Mouse (Mus musculus): ENCODE data around the gene Nuak2. TPM values are rescaled to one million over a fixed set of nuclear protein-coding genes. Genes with fewer than 3 reads are reported as not detected.
A peak's percentile ranks its signal among the peaks of the same experiment; 100 is the strongest.

Gene Nuak2
- total RNA-seq, 4 experiments from 2014 or later: 3.8 to 11.9 (median 5.2) TPM

DNA sequence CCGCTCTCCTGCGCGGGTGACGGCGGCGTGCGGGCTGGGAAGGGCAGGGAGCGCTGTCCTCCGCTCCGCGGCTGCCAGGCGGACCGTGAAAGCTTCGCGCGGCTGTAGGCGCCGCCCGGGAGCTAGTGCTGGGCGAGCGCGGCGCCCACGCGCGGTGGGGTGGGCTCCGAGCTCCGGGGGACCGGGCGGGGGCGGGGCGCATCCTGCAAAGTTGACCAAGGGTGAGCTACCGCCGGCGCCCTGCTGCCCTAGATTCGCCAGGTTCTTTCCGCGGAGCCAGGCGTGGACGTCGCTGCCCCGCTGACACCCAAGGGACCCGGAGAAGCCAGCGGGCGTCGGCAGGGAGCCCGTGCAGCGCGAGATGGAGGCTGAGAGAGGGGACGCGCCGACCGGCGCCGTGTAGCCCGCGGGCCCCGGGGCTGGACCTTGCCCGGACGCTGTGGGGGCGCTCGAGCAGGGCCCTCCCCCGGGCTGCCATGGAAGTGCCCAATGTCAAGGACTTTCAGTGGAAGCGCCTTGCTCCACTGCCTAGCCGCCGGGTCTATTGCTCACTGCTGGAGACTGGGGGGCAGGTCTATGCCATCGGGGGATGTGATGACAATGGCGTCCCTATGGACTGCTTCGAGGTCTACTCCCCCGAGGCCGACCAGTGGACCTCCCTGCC is 17.0 kb upstream of the Nuak2 start:
- no peak for DNase-seq

DNA sequence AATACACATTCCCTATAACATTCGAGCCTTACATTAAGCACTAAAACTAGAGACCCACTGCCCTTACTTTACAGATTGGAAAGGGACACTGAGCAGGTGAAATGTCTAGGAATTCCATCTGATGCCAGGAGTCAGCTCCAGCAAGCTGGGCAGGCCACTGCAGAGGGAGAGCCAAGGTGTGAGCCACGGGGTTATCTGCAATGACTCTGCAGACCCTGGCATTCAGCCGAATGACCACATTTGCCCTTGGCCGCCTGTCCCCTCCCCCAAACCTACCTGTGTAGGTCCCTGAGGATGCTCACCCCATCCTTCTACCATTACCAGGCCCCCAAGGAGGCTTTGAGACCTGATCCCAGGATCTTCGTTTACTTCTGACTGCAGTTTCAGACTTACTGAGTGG is 16.2 kb upstream of the Nuak2 start:
- no peak for DNase-seq

DNA sequence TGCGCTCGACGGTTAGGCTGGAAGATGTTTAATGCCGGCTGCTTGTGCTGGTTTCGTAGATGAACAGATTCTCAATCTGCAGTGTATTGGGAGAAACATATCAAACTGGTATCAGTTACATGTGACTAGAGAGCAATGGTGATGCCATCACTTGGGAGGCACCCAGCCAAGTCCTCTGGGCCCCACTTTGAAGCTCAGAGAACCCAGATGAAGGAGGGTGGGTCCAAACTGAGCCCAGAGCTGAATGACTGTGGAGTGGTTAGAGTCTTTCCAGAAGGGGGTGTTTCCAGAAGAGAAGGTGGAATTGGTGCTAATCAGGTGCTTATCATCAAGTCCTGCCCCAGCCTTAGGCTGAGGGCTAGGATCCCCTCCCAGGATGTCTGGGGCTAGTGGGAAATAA is 14.7 kb upstream of the Nuak2 start:
- no peak for DNase-seq

DNA sequence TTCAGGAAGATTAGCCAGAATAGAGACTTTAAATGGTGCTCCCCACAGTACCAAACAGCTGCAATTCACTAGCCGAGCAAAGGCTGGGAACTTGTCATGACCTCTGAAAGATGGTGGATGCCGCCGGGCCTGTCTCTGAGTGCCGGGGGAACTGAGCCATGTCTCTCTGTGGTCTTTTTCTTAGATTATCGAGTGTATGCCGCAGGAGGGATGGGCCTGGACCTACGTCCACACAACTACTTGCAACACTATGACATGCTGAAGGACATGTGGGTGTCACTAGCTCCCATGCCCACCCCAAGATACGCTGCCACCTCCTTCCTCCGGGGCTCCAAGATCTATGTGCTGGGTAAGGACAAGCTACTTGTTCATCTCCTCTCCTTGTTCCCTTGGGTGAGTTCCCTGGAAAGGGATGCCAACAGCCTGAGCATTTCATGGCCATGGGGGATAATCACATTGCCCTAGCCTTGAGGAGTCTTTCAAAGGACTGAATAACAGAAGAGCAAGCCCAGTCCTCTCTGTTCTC is 13.5 kb upstream of the Nuak2 start:
- DNase-seq: peak; percentile 67

DNA sequence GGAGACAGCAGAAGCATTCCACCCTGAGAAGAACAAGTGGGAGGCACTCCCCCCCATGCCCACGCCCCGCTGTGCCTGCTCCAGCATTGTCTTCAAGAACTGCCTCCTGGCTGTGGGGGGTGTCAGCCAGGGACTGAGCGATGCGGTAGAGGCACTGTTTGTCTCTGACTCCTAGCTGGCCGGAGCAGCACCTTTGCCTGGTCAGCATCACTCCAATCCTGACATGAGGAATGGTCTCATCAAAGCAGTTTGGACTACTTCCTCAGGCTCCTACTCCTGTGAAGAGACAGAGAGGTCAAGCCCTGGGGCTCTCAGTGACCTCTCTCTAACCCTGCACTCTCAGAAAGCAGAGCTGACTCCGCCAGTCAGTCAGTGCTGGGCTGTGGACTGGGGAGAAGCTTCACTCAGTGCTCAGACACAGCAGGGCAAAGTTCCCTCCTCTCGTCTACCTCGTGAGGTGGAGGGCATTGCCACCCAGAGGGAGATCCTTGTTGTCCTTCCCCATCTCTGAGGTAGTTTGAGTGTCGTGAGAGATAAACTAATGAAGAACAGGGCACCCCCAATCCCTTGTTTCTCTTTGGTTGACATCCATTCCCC is 11.2 kb upstream of the Nuak2 start:
- DNase-seq: no peak

- no peak for DNase-seq
Measured at GRCm38 (mm10) chr1:132306160-132306559, 9.8 kb upstream of the Nuak2 start.

- no peak for DNase-seq
Measured at GRCm38 (mm10) chr1:132306808-132307207, 9.1 kb upstream of the Nuak2 start.

DNA sequence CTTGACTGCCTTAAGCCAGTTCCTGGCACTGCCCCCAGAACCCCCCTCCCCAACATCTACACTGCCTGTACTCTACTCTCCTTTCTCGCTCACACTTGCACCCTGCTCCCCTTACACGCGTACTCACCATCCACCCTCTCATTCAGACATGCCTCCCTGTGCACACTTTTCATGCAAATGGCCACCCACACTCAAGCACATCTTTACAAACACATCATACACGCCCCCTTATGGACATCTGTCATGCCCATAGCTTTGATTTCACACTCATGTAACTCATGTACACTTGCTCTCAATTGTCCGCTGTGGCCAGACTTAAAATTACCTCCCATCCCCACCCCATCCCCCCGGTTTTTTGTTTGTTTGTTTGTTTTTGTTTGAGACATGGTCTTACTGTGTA is 8.0 kb upstream of the Nuak2 start:
- DNase-seq: no peak

DNA sequence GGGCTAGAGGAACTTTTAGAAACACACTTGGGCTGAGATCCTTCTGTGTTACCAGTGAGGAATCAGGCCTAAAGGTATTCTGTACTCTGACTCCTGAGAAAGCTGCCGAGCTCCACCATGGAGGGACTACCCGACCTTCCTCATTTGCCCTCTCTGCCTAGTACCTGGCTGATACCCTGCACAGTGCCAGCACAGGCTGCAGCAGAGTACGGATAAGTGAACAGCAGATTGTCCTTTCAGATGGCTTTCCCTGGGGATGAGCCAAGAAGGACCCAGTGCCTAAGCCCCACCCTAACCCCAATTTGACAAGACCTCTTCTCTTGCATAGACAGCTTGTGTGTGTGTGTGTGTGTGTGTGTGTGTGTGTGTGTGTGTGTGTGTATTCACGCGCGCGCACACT is 7.3 kb upstream of the Nuak2 start:
- DNase-seq: no peak

DNA sequence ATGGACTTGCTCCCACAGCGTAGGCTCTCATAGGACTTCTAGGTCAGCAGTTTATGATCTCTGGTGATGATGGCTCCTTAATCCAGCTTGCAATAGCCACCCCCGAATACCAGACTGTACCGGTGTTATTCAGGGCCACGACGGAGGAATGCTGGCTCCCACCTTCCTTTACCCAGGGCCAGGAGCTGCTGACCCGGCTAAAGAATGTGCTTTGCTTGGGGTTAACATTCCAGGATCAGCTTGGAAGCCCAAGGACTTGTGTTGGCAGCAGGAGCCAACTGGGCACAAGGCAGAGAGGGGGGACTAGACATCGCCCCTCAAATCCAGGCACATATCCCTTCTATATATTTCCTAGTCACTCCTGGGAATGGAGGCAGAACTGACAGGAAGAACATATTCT is 5.2 kb upstream of the Nuak2 start:
- no peak for DNase-seq

DNA sequence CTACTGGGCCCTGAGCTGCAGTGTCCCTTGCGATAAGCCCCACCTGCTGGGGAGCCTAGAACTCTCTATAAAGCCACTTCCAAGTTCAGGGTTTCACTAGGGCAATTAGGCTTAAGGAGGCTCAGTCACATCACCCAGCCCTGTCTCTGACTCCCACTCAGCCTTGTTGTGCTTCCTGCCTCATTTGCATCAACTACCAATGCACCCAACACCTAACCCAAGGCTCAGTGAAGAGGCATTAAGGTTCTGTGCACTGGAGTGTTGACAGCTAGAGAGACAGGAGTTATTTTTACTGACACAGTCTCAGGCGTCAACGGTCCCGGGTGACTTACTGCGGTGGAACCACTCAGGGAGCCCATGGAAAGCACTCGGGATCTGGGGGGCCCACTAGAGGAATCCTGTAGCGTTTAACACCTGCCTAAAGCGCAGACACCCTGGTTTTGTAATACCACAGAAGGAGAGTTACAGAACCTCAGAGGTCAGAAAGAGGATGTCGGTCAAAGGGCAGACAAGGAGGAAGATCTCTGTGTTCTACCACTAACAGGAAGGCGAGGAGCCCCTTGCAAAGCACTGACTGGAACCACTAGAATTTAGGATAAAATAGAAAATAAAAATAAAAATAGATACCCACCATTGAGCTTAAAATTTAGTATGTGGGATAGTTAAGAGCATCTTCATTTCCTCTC is 4.6 kb upstream of the Nuak2 start:
- DNase-seq: no peak

DNA sequence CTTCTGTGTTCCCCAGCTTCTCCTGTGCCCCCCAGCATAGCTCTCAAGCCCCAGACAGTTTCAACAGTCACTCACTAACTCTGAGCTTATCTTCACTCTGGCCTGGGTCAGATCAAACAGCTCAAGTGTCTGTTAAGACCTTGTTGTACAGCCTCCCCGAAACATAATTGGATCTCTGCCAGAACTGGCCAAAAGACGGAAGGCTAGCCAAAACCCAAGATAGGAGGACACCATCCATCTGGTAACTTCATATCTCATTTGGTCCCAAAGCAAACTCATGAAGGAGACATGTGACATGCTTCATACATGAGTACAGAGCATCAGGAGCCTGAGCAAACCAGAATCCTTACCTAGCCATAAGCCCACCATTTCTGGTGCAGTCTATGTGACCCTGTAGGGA is 3.9 kb upstream of the Nuak2 start:
- DNase-seq: no peak

GRCm38 (mm10) chr1:132312703-132313102 is 3.2 kb upstream of the Nuak2 start:
- no peak for DNase-seq

DNA sequence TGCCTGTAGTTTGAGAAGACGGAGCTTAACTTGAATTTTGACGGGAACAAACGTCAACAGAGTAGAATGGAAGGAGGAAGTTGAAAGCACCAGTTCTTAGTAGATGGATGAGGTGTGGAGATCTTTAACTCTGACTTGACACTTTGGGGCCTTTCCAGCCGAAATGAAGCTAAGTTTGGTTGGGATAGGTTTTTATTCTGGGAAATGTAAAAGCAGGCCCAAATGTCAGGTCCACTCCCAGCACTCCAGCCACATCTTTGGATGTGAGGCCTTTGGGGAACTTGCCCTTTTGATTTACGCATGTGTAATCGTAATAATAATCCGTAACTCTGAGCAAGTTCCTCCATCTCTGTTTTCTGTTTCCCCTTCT is 684 bp downstream of the Nuak2 start:
- DNase-seq: no peak

- DNase-seq: no peak
Measured at GRCm38 (mm10) chr1:132317413-132317812, 1.5 kb downstream of the Nuak2 start.

DNA sequence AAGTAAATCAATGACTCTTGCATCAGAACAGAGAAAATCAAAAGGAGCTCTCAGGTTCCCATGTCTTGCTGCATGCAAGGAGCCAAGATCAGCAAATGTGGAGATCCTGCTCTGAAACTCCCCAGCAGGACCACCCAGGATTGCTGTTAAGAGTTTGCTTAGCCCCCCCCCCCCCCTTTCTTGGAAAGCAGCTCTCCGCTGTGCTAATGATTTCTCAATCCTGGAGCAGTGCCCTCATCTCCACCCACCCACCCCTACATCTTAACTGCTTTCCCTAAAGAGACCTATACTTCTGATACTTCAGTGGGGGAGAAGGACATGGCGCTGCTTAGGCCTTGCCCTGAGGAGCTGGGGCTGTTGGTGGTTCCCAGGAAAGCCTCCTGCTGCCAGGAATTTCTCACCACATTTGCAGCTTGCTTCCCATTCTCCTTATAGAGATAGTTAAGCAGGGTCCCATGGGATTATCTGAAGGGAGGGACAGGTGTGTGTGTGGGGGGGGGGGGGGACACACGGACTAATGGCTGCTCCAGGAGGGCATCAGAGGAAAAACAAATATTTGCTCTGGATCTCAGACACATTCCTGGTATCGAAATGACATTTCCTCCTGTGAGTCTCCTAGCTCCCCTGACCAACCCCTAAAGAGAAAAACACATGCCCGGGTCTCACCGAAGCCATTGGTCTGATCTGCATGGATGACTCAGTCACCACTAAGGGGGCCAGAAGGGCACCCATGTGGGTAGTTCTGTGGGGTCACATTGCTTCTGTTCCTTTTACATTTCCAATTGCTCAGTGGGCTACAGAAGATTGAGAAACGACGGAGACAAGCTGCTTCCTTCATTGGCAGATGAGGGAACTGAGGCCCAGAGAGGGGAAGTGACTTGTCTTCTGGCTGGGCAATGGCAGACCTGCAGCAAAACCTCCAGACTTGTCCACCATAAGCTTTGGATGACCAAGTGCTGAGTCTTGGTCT is 2.3 kb downstream of the Nuak2 start:
- DNase-seq: no peak

DNA sequence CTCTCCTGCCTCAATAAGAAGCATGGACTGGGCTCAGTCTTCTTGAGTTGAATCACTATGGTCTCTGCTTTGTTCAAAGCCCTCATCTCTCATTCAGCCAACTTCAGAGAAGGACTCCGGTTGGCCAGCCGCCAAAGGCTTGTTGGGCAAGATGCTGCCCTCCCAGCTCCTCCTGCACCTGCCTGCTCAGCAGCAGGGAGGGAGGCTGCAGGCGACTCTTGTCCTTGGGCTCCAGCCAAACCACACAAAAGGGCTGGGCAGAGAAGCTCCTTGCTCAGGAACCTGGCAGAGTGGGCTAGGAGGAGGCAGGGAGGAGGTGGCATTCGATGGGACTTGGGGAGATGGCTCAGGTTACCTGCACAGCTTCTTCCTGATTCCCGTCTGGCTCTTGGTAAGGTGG is 3.3 kb downstream of the Nuak2 start:
- DNase-seq: no peak

DNA sequence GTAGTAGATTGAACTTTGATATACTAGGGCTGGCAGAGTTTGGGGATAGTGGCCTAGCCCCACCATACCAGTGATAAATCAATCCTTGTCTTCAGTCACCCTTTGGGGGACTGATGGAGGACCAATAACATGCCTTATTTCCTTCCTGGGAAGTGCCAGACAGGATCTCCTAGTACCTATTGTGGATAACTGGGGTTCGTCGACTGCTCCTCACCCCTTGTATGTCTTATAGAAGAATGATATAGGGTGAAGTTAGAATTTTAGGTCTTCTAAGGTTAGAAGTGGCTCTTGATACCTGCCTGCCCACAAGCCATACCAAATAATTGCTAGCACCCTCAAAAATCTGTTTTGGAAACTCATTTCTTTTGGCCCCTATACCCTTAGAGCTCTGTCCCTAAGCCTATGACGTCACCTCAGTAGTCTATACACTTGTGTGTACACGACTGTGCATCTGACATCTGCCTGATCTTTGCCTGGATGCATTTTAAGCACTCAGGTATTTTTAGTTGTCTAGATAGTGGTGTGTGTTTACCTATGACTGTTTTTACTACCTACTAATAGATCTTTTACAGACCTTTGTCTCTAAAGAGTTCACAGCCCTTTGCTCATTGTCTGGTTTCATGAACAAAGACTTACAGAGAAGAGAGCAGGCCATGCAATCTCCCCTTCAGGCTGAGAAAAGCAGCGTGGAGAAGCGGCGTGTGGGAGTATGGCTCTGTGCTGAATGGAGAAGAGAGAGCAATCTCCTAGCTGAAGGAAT is 6.1 kb downstream of the Nuak2 start:
- DNase-seq: no peak

DNA sequence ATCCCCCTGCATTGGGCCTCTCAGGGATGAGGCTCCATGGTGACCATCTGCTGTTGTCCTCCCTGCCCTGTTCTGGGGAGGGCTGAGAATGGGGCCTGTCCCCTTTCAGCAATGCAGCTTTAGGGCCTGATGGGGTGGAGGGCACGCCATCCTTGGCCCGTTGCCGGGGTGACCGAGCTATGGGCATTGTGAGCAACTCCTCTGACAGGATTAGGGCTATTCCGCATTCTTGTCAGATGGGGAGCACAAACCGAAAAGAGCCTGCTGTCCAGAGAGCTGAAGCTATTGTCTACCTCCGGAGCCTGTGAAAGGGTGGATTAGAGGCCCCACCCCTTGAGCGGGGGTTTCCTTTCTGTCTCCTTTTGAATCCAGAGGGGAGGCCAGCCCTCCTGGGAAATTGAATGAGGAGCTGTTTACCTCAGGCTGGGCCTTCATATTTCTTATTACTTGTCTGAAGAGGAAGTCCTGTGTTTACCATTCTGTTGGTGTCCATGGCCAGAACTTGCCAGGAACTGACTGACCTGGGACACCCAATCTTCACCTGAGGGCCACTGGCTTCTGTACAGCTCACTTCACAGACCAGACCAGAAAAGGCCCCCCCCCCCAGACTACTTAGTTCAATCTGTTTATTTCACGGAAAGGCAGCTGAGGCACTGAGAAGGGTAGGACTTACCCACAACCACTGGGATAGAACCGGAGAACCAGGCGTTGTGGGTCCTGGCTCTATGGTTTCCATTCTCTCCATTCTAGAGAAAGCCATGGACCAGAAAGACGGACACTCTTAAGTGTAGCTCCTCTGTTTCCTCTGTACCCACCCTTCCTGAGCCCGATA is 7.0 kb downstream of the Nuak2 start:
- DNase-seq: no peak

DNA sequence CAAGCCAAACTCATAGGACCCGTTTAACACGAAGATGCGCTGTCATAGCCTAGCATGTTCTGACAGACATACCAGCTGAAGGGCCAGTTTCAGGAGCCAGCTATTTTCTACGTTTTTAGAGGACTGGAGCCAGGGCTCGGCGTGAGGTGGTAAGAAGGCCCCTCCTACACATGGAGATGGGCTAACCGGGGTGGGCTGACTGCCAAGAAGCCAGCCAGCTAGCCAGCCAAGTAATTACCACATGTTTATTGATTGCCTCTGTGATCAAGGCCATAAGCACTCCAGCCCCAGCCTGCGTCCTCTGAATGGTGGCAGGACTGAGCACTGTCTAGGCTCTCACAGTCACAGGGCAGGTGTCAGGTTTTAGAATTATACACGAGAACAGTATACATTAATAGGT is 10.9 kb downstream of the Nuak2 start:
- no peak for DNase-seq

- DNase-seq: no peak
Measured at GRCm38 (mm10) chr1:132327477-132327876, 11.6 kb downstream of the Nuak2 start.
